Mouse (Mus musculus): ENCODE results near the gene Agtrap.

Gene Agtrap

DNA sequence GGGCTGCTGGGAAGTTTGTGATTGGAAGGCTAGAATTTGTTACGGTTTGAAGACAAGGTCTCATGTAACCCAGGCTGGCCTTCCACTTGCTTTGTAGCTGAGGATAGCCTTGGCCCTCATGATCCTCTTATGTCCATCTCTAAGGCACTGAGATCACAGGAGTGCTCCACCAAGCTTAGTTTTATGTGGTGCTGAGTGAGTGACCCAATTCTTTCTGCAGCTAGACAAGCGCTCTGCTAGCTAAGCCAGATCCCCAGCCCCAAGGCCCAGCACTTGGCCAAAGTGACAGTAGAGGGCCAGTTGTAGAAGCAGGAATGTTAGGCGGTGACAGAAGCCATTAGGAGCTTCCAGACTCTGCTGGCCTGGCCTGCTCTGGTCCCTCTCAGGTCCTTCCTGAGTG is 16.3 kb upstream of the Agtrap start:
- no peak for DNase-seq (ENCODE audit: low read depth, low spot score)

DNA sequence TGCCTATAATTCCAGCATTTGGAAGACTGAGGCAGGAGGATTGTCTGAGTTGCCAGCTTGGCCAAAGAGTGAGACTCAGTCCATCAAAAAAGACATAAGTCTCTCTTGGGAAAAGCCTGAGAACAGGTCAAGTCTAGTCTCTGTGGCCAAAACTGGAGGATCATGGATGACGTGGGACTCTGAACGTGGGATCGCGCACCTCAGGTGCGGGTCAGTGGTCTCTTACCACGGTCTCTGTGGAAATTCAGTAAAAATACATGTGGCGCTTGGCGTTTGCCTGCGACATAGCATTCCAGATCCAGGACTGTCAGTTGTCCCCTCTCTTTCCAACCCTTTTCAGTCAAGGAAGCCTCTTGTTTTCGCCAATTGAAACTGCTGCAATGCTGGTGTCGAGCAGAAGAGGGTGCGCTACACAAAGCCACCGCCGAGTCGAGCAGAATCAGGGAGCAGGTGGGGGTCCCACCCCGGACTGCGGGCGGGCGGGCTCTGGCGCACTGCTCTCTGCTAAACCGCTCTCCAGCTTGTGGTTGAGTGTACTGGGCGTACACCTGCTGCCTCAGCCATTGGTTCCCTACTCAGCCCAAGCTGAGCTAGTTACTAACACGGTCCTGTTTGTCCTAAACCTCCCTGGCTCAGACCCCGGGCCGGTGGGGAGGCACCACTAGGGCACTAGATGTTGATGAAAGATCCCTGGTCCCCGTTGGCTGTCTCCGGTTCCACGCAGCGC is 14.1 kb upstream of the Agtrap start:
- DNase-seq (ENCODE audit: low read depth, low spot score): peak; percentile 62

DNA sequence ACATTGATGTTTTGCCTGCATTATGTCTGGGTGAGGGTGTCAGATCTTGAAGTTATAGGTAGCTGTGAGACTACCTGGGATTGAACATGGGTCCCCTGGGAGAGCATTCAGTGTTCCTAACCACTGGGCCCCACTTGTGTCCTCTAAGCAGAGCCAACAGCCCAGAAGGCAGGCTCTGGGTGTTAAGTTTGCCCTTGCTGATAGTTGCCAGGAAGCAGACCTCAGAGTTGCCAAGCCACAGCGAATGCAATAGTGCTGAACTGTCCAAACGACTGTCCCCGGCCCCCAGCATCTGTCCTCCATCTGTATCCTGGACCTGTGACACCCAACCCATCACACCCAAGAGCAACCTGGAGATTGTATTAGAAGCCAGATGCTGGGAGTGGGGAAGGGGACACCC is 10.8 kb upstream of the Agtrap start:
- no peak for DNase-seq (ENCODE audit: low read depth, low spot score)

DNA sequence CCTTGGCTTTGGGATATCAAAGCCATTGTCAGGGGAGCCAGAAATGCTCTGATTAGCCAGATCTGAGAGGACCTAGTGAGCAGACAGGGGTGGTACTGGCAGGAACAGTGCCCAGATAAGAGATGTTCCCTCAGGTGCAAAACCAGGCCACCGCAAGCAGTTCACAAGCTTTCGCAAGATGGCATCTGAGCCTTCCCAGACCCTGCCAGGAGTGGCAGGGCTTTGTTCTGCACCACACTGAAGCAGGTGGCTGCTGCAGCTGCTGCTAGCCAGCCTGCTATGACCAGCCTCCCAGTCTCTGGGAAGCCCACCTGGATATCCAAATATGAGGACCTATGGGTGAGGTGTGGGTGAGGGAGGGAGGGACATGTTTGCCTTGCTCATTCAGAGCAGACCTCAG is 10.1 kb upstream of the Agtrap start:
- DNase-seq (ENCODE audit: low read depth, low spot score): no peak

DNA sequence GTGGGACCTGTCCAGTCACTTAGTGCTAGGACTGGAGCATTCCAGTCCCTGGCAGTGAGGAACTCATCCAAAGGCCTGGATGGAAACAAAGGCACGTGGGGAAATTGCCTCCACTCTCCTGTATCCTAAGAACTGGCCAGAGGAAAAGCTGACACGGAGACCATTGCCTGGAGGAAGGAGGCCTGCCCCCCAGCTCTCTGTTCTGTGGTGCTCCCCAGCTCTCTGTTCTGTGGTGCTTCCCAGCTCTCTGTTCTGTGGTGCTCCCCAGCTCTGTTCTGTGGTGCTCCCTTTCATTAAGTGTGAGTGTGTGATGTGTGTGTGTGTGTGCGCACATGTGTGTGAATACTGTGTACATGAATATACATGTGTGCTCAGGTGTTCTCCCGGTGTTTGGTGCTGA is 7.2 kb upstream of the Agtrap start:
- DNase-seq (ENCODE audit: low read depth, low spot score): no peak

DNA sequence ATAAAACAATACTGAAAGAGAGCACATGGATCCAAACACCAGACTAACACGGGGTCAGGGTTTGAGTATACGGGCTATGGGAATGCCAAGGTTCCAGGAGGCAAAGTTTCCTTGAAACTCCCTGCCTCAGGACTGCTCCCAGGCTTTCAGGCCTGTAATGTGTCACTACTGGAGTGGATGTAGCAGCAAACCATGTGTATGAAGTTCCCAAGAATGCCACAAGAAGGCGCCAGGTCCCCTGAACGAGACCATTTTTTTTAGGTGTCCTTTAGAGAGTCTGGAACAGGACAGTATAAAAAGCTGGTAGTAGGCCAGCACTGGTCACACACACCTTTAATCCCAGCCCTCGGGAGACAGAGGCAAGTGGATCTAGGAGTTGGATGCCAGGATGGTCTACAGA is 6.3 kb upstream of the Agtrap start:
- no peak for DNase-seq (ENCODE audit: low read depth, low spot score)

DNA sequence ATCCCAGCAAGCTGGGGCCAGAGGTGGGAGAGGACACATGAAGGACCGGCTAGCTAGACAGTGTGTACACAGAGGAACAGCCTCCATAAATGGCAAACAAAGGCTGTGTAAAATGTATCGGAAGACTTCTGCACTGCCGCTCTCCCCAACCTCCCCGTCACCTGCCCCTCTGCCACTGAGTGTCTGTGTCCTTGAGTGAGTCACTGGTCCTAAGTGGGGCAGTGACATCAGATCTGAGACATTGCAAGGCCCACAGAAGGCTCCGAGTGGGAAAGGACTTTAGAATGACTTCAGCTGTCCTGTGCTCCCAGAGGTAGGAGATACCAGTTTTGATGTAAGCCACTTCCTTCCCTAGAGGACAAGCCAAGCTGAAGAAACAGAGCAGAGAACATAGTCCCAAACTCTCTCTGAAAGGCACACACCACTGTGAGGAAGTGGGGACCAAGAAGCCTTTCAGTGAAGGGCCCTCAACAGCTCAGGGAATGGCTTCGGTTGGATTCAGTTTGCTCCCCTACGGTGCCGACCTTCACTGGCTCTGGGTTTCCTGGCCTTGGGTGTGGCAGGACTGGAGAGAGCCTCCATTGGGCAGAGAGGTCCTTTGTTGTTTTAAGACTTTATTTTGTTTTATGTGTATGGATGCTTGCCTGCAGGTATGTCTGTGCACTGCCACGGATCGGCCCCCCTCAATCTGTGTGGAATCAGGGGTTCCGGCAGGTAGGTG is 4.9 kb upstream of the Agtrap start:
- no peak for DNase-seq (ENCODE audit: low read depth, low spot score)

DNA sequence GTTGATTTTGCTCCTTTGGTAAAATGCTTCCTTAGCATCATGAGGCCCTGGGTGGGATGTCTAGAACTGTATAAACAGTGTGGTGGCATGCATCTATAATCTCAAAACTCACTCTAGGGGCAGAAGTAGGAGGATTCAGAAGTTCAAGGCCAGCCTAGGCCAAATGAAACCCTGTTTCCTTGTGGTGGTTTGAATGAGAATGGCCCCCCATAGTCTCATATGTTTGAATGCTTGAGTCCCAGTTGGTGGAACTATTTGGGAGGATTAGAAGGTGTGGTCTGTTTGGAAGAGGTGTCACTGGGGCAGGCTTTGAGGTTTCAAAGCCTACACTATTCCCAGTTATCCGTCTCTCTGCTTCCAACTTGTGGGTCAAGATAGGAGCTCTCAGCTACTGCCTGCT is 3.4 kb upstream of the Agtrap start:
- DNase-seq (ENCODE audit: low read depth, low spot score): no peak

DNA sequence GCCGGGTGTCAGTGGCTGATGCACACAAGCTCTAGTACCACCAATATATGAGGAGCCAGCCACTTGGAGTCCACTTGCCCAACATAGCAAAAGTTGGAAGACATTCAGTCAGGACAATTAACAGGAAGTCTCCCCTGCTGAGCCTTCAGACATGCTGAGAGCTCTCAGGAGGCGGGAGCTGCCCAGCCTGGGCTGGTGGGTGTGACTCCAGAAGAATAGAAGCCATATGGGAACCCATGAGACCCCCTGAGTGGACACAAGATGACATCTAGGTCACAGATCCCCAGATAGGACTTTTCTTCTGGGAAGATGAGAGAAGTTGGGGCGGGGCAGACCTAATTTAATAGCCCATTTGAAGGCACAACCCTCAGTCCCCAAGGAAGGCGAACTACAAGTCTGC is 1.3 kb upstream of the Agtrap start:
- no peak for DNase-seq (ENCODE audit: low read depth, low spot score)

DNA sequence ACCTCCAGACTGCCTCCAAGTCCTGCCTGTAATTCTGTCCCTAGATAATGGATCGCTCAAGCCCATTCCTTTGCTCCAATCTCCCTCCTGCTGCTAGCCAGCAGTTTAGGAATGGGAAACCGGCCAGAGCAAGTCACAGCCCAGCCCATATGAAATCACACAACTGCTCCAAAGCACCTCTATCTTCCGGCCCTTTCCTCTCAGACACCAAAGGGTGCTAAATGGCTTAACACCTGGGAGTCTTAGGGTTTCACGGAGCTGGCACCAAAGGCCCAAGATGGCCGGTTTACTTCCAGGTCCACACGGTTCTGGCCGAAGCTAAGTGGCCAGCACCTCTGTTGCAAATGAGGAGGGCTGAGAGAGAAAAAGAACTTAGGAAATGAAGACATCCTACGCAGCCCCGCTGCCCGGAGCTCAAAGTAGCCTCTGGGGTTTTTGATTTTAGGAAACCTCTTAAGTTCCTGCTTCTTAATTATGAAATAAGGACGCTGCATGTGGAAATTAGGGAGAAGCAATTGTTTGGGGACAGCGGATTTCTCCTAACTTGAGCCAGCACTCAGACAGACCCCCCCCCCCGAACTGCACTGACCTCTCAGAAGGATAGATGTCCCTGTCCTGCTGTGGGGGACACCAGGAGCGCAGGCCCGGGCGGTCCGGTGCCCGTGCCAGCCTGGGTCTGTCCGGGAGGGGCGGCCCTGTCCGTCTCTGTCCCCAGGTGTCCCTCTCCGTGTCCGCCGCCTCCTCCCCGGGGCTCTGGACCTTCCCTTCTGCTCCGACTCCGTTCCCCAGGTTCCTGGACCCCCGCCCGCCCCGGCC is 532 bp downstream of the Agtrap start:
- no peak for DNase-seq (ENCODE audit: low read depth, low spot score)

DNA sequence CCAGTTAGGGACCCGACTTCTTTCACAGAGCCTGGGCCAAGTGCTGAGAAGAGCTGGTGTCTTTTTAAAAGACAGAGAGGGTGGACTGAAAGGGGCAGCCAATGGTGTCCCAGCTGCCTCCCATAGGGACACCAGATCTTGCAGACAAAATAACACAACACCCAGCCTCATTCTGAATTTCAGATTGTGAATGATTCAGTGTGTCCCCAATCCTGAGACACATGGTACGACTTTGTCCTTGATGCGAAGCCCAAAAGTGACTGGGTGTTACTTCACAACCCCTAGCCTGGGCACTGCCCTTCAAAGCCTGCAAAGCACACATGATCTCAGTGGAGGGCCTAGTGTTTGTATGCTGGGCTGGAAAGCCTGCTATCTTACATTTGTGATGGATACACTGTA is 1.9 kb downstream of the Agtrap start:
- no peak for DNase-seq (ENCODE audit: low read depth, low spot score)

DNA sequence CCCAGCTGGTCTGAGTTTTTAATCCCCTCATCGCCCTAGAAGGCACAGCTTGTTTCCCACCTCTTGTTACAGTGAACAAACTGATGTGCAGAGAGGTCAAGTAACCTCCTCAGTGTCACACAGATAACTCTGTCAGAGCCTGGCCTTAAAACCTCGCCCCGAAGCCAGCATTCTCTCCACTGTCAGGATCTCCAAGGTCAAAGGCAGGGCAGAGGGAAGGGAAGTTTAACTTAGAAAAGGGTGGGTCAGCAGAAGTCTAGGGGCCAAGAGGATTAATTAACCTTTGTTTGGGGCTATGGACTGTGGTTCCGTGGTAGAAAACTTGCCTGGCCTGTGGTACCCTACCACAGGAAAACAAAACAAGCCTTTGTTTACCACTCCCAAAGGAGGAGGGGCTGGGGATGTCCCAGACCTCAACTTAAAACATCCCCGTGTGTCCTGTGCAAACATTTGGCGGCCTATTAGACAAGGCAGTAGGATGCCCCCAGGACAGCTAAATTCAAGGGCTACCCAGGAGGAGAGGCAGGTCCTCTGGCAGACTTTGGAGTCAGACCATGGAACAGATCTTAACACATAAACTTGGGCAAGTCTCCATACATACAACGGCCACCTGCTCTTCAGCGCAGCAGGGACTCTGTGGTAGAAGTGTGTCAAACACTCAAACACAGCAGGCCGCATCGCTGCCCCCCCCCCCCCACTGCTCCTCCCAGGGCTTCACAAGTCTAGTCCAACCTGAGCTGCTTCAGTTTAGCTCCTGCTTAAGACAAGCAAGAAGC is 2.5 kb downstream of the Agtrap start:
- DNase-seq (ENCODE audit: low read depth, low spot score): no peak

DNA sequence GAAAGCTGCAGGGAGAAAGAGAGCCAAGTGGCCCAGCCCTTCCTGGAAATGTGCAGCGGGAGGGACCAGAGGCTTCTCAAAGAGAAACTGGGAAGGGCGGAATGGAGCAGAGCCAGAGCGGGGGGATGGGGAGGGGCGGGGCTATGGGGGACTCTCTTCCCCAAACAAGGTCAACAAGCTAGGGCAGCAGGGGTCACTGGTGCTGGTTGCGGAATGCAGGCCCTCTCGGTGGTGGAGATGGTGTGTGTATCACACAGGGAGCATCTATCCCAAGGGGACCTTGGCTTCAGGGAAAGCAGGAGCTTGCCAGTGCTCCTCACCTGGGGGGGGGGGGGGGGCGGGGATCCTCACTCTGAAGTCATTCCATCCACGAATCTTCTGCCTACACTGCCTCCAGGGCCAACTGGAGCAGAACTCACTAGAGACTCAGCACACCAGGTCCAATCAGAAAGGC is 3.5 kb downstream of the Agtrap start:
- peak; percentile 54 for DNase-seq (ENCODE audit: low read depth, low spot score)

DNA sequence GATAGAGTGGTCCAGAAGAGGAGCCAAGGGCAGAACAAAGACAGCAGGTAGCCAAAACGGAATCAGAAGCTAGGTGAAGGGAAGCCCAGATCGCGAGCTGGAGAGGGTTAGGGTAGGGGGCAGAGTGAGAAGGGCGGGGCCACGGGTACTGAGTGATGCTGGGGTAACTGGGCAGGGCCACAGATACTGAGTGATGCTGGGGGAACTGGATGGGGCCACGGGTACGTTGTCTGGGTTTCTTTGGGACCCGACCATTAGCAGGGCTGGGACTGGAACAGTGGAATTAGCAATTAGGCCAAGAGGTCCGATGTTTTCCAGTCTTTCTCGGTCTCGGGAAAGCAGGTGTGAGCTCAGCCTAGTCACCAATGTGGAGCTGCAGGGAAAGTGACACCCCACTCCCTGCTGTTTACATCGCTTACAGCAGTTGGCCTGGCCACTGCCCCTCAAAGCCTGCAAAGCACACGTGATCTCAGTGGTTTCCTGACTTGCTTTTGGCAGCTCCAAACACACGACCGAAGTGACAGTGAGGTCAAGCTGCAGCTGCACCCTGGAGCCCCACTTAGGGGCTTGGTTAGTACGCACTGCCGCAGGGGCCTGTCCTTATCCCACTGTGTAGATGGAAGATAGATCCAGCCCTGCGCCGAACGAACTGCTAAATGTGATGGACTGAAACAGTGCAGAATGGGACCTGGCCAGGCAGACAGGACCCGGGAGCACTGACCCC is 4.5 kb downstream of the Agtrap start:
- no peak for DNase-seq (ENCODE audit: low read depth, low spot score)

DNA sequence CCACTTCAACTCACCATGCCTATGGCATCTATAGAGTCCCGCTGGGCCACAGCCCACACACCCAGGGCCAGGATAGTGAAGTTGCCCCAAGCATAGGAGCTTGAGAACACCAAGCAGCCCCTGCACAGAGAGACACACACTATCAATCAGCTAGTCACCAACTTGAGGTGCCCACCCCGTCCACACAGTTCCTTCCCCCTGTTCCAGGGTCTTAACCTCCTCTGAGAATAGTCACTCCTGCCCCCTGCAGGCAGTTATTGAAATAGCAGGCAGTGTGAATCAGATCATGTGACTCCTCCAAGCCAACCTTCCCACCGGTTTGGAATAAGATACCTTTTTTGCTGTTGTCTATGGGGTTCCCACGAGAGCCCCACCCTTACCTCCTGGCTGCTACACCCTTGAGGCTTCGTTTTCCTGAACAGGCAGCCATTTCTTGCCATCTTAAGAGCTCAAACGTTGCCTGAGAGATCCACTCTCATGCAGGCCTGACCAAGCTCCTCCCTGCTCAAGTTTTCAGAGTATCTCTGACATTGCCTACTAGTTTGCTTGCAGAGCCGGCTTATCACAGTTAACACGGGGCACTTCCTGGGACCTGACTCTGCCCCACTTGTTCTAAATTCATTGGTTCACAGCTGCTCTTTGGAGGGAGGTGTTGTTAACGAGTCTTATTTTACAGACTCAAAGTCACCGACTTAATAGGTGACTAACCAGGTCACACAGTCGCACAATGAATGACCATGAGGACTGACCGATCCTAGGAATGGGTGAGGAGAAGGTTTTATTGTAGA is 5.4 kb downstream of the Agtrap start:
- peak; percentile 73 for DNase-seq (ENCODE audit: low read depth, low spot score)

DNA sequence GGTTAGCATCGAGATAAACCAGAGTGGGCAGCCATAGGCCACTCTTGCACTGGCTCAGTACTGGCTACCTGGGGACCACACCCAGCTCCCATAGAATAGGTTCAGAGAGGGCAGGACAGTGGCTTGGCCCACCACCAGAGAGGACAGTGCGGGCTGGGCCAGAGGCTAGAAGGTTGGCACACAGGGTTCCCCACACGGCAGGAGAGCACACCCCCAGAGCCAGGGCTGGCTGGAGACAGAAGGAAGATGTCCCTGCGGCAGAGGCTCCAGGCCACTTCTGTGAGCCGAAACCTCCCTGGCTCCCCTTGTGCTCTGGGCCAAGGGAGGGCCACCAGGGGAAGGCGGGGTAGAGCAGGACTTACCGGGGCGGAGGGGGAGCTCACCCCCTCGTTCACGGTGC is 6.6 kb downstream of the Agtrap start:
- no peak for DNase-seq (ENCODE audit: low read depth, low spot score)

DNA sequence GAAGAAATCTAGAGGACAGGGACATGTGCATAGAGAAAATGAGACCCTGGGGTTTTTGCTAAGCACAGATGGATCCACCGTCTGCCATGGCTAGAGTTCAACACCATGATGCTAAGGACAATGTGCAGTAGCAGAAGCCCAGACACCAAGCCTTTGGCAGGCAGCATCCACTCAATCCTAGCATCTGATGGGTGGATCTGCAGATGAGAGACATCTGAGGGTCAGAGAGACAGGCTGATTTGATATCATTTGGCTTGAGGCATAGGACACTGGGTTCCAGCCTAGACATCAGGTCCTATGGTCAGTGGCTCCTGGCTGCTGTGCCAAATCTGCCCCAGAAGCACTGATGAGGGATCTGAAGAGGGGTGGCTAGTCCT is 7.2 kb downstream of the Agtrap start:
- DNase-seq (ENCODE audit: low read depth, low spot score): no peak

DNA sequence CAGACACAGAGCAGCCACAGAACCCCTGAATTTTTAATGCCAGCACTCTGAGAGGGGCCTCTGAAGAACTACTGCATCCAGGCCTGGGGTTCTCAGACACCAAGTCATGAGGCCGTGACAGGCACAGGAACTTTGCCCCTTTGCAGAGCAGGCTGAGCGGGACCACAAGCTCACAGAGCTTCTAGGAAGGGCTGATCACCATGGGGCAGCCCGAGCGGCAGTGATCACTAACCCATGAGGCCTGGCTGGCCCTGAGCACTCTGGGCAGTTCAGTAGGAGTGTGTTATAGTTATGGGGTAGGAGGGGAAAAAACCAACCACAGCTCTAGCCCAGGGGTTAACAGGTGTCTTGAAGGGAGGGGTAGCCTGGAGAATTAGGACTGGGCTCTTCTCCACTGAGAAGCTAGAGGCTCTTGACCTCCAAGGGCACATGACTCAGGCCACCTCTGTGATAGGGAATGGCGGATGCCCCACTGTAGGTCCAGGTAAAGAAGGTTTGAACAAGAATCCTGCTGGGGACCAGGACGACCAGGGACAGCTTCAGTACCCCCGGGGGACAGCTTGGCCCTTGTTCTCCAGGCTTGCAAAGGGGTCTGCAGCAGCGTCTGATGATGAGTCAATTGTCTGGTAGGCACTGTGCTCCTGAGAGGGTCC is 7.8 kb downstream of the Agtrap start:
- DNase-seq (ENCODE audit: low read depth, low spot score): no peak

DNA sequence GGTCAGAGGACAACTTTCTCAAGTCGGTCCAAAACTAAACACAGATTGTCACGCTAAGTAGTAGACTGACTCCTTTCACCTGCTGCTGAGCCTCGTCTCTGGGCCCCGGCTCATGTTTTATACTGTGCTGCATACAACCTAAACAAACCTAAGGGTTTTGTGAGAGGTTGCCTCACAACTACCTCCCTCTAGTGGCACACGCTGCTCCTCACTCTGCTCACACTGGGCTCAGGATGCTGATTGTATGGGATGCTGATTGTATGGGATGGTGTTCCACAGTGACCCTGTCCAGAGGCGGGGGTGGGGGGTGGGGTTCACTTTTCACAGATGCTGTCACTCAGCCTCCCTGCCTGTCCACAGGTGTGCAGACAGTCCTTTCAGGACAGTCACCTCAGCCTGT is 8.6 kb downstream of the Agtrap start:
- no peak for DNase-seq (ENCODE audit: low read depth, low spot score)

DNA sequence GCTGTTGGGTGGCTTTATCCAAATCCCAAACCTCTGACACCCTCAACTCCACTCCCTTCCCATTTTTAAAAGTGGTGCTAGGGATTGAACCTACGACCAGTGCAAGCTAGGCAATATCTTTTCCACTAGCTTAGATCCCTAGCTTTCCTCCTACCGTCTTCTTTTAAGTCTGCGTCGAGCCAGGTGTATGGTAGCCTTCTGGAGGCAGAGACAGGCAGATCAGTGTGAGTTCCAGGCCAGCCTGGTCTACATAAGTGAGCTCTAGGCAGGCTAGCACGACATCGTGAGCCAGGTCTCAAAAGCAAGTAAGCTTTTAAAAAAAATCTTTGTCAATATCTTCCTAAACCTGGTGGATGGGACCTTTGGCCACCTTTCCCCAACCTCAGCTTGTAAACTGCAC is 11.9 kb downstream of the Agtrap start:
- DNase-seq (ENCODE audit: low read depth, low spot score): no peak

Measured in mesoderm, embryonic 11.5 days (tissue).